Mouse (Mus musculus): ENCODE measurements at regions not wholly inside any gene's neighbourhood (a gene's known extent, or its start where the extent isn't known, plus 50 kb on each side); places are given as distances from the start of the nearest gene placed in this dataset.

DNA sequence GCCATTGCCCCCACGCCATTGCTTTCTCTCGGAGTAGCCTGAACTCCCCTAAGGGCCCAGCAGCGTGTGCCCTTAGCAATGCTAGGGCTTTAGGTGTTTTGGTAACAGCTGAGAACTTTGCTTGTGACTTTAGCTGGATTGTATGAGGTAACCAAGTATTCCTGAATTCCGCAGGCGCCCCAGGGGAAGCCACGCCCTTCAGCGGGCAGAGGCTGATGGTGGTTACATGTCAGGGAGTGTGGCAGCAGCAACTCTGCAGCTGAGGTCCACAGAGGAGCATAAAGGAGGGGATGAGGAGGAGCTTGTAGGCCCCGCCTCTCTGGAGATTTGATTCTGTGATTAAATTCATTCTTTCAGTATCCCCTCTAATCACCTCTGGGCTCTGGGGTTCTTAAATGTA lies 116.1 kb upstream of the 1700012A03Rik start:
- WGBS, result 61% methylated on average over 8 of the region's 8 CpGs
- no peak overlapping the region for H3K9ac ChIP-seq
- peaks cover 13% of the 10 kb centered on the region; the same call in 1 of the 2 replicates for H3K27me3 ChIP-seq
- H3K9me3 ChIP-seq (replicated peaks), result no peaks in the 10 kb centered on the region
- H3K4me1 ChIP-seq, result 0 out of 2 replicates have a peak, but pooled peaks cover 3% of the 10 kb centered on the region
- no peak for ATAC-seq (ENCODE audit: insufficient number of reproducible peaks, low FRiP score, low TSS enrichment, low read depth)
- H3K4me3 ChIP-seq (replicated peaks), result no peak overlapping the region
- H3K27ac ChIP-seq (replicated peaks), result no peak overlapping the region
- H3K36me3 ChIP-seq, result no peaks in the 10 kb centered on the region
- no peak overlapping the region for H3K4me2 ChIP-seq (replicated peaks)

DNA sequence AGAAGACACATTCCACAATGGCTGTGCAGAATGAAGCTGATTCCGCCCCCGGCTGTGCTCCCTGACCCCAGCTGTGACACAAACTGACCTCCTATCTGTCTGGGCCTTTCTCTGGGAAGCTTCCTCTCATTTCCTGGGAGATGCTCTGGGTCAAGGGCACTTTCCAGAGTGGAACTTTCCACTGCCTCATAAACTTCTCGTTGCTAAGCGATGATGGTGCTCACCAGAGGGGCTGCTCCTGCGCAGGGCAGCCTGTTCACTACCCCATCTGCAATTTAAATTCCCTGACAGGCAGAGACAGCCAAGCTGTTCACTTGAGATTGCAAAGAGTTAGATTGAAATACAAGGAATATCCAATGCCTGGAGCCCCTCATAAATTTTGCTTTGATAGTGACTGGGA lies 116.7 kb upstream of the 1700012A03Rik start:
- Histone ChIP-seq H3K9ac (no peak overlapping the region), H3K4me3 (replicated peaks) (no peak overlapping the region), H3K27me3 (peaks cover 10% of the 10 kb centered on the region; the same call in 1 of the 2 replicates), H3K36me3 (no peaks in the 10 kb centered on the region), H3K4me1 (0 out of 2 replicates have a peak, but pooled peaks cover 1% of the 10 kb centered on the region), H3K4me2 (replicated peaks) (no peak overlapping the region), H3K9me3 (replicated peaks) (no peaks in the 10 kb centered on the region), H3K27ac (replicated peaks) (no peak overlapping the region)
- ATAC-seq (ENCODE audit: insufficient number of reproducible peaks, low FRiP score, low TSS enrichment, low read depth), result no peak
- WGBS, result 60% methylated on average over 5 of the region's 5 CpGs

DNA sequence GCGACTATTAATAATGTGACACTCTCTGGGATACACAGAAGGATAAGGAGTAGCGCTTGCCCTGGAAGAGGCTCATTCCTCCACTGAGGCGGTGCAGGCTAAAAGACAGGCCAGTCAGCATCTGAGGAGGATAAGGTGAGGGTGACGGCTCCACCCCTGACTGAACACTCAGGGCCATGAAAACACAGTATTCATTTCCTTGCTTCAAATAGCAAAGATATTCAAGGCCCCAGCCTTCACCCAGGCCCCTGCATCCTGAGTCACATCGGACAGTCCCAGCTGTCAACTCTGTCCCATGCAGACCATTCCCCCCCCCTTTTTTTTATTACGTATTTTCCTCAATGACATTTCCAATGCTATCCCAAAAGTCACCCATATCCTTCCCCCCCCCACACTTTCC lies 118.9 kb upstream of the 1700012A03Rik start:
- no peak overlapping the region for H3K4me2 ChIP-seq (replicated peaks)
- H3K27me3 ChIP-seq, result no peaks in the 10 kb centered on the region
- H3K4me1 ChIP-seq, result no peaks in the 10 kb centered on the region
- H3K4me3 ChIP-seq (replicated peaks), result no peak overlapping the region
- H3K9ac ChIP-seq, result no peak overlapping the region
- H3K27ac ChIP-seq (replicated peaks), result no peak overlapping the region
- no peaks in the 10 kb centered on the region for H3K36me3 ChIP-seq
- H3K9me3 ChIP-seq (replicated peaks), result no peaks in the 10 kb centered on the region
- ATAC-seq (ENCODE audit: insufficient number of reproducible peaks, low FRiP score, low TSS enrichment, low read depth), result no peak
- WGBS, result 88% methylated on average over 6 of the region's 6 CpGs

DNA sequence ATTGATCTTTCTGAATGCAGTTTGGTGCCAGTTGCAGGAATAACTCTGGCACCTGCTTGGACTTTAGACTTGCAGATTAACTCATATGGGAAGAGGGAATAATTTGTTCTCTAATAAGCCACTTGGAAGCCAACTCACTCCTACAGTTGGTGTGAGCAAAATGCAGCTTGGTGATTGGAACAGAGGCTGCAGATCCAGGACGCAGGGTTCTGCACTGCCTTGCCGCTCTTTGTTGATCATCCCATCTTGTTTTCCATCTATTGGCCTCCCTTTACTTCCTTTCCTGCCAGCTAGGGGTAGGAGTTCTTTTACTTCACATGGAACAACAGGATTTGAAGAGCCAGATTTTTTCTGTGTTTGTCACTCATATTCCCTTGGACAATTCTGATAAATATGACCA lies 120.9 kb upstream of the 1700012A03Rik start:
- H3K4me3 ChIP-seq (replicated peaks), result no peak overlapping the region
- WGBS, result 90% methylated on average over 2 of the region's 2 CpGs
- ATAC-seq (ENCODE audit: insufficient number of reproducible peaks, low FRiP score, low TSS enrichment, low read depth), result no peak
- H3K9me3 ChIP-seq (replicated peaks), result no peaks in the 10 kb centered on the region
- H3K9ac ChIP-seq, result no peak overlapping the region
- H3K27me3 ChIP-seq, result no peaks in the 10 kb centered on the region
- no peak overlapping the region for H3K27ac ChIP-seq (replicated peaks)
- H3K4me1 ChIP-seq, result no peaks in the 10 kb centered on the region
- H3K36me3 ChIP-seq, result no peaks in the 10 kb centered on the region
- no peak overlapping the region for H3K4me2 ChIP-seq (replicated peaks)

DNA sequence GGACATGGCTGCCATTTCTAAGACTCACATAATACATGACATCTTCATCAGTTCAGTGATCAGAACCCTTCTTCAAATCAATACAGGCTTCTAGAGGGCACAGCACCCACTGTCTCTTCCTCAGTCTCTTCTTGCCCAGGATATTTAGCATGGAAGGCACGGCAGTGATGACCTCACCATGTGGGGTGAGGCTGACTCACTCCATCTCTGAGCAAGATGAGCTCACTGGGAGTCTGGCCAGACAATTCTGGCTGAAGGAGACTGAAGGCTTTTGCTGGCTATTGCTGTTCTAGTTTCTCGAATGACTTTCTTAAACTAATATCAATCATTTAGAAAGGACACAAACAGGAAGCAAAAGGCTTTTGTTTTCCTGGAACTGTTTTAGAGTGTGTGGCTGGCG lies 122.9 kb upstream of the 1700012A03Rik start:
- ATAC-seq (ENCODE audit: insufficient number of reproducible peaks, low FRiP score, low TSS enrichment, low read depth), result no peak
- no peaks in the 10 kb centered on the region for H3K27me3 ChIP-seq
- no peak overlapping the region for H3K4me3 ChIP-seq (replicated peaks)
- H3K4me2 ChIP-seq (replicated peaks), result no peak overlapping the region
- WGBS, result 69% methylated on average over 3 of the region's 3 CpGs
- no peaks in the 10 kb centered on the region for H3K36me3 ChIP-seq
- H3K9ac ChIP-seq, result no peak overlapping the region
- H3K27ac ChIP-seq (replicated peaks), result no peak overlapping the region
- H3K4me1 ChIP-seq, result no peaks in the 10 kb centered on the region
- no peaks in the 10 kb centered on the region for H3K9me3 ChIP-seq (replicated peaks)

DNA sequence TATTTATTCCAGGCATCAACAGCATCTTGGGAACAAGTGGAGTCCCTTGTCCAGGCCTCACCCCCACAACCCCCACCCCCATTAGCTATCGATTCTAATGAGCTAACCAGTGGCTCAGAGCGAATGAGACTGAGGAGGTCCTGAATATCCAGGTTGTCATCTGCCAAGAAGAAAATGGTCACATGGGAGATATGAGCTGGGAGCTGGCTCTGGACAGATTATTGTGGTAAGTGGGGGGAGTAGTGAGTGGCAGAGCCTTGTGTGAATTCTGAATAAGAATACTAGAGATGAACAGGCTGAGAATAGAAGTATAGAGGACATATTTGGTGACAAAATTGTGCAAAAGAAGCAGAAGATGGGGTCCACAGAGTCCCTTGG lies 125.4 kb upstream of the 1700012A03Rik start:
- 69% methylated on average over 2 of the region's 2 CpGs for WGBS
- no peak overlapping the region for H3K27ac ChIP-seq (replicated peaks)
- H3K27me3 ChIP-seq, result no peaks in the 10 kb centered on the region
- no peak overlapping the region for H3K4me3 ChIP-seq (replicated peaks)
- no peak for ATAC-seq (ENCODE audit: insufficient number of reproducible peaks, low FRiP score, low TSS enrichment, low read depth)
- no peaks in the 10 kb centered on the region for H3K36me3 ChIP-seq
- no peaks in the 10 kb centered on the region for H3K9me3 ChIP-seq (replicated peaks)
- no peak overlapping the region for H3K4me2 ChIP-seq (replicated peaks)
- H3K9ac ChIP-seq, result no peak overlapping the region
- H3K4me1 ChIP-seq, result no peaks in the 10 kb centered on the region

DNA sequence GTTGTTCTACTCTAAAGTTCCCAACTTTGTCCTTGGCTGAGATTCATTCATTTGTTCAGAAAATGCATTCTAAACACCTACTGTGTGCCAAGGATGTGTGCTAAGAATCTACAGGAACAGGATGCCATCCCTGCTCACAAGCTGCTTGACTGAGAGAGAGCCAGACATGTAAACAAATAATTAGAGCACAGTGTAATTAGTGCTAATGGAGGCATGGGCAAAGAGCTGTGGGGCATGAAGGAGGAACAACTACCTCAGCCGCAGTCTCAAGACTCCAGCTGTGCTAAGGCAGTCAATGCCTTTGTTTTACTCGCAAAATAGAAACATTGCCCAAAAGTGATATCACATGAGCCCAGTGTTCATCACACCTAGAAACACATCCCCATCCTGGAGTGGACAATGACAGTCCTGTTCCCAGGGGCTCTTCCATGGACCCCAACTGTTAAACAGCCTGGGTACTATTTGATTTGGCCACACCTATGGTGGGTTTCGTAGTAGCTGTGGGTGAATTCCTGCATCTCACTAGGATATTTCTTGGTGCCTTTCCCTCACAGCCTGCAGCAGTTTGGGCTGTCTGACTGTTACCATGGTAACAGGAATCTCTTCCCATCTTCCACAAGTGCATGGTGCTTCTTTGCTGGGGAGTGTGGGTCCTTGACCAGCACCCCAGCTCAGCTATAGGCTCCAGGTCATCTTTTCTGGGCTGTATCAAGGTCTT lies 125.9 kb upstream of the 1700012A03Rik start:
- Histone ChIP-seq H3K27me3 (no peaks in the 10 kb centered on the region), H3K27ac (replicated peaks) (no peak overlapping the region), H3K4me2 (replicated peaks) (no peak overlapping the region), H3K36me3 (no peaks in the 10 kb centered on the region), H3K9ac (no peak overlapping the region), H3K4me1 (no peaks in the 10 kb centered on the region), H3K4me3 (replicated peaks) (no peak overlapping the region), H3K9me3 (replicated peaks) (no peaks in the 10 kb centered on the region)
- WGBS, result 47% methylated on average over 3 of the region's 3 CpGs
- ATAC-seq (ENCODE audit: insufficient number of reproducible peaks, low FRiP score, low TSS enrichment, low read depth), result no peak

DNA sequence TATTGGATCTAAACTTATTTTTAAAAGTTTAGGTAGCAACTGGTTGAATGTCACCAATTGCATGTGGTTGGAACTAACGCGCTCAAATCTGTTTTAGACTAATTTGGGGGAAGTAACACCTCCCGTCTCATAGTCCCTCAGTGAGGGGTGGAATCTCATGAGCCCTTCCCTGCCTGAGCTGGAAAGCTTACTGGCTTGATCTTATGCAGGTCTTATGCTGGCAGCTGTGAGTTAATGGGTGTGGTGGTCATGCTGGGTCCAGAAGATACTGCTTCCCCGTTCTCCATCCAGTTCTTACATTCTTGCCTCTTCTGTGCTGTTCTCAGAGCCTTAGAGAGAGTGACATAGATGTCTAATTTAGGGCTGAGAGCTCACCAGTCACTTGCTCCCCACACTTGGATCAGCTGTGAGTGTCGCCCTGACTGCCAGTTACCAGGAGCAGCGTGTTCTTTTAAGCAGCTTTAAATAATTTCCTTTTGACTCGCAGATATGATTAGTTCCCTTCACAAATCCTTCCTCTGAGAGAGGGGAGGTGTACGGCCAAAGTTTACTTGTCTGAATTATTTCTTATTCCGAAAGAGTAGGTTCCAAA lies 128.4 kb upstream of the 1700012A03Rik start:
- ATAC-seq (ENCODE audit: insufficient number of reproducible peaks, low FRiP score, low TSS enrichment, low read depth), result no peak
- Histone ChIP-seq H3K9me3 (replicated peaks) (no peaks in the 10 kb centered on the region), H3K36me3 (no peaks in the 10 kb centered on the region), H3K4me2 (replicated peaks) (no peak overlapping the region), H3K4me3 (replicated peaks) (no peak overlapping the region), H3K27ac (replicated peaks) (no peak overlapping the region), H3K9ac (no peak overlapping the region), H3K27me3 (no peaks in the 10 kb centered on the region), H3K4me1 (no peaks in the 10 kb centered on the region)
- 87% methylated on average over 9 of the region's 9 CpGs for WGBS

DNA sequence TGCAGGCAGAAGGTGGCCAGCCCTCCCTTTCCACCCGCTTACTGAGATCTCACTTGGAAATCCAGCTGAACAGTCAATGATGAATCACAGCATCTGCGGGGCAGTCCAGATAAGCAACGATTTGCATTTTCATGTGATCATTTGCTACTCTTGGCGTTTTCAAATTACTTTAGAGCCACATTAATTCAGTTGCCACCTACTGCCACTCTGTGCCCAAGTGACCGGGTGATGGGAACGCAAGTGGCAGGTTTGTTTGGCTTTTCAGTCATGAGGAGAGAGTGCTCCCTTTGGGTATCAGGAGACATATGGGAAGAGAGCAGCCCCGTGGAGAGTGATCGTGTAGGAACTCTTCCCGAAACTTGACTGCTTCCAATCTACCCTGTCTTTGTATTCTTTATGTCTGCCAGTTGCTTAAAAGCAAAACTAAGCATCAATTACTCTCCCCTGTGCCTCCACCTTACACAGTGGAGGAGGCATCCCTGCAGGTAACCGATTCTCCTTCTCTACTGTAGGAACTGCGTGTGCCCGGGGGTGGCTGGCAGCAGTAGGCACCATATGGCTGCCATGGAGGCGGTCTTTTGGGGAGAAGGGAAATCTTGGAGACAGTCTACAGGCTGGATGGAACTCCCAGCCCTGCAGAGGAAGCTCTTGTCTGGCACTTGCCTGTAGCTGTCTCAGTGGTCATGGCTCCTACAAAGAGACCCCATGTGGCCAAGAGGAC lies 132.5 kb upstream of the 1700012A03Rik start:
- no peak for ATAC-seq (ENCODE audit: insufficient number of reproducible peaks, low FRiP score, low TSS enrichment, low read depth)
- WGBS, result 86% methylated on average over 13 of the region's 13 CpGs

DNA sequence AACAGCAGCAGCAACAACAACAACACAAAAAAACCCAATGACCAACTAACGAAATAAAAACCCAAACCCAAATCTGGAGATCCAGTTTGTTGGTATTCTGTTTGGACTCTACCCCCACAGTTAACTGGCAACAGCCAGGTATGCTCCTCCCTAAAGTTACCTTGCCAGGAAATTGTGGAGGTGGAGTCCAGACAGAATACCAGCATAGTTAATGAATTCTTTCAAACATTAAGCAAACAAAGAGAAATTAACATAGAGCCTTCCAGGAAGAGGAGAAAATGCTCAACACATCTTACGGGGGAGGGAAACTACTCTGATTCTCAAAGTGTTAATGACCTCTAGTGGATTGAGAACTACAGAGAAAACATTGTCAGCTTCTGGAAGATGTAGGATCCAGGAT lies 148.3 kb upstream of the 1700012A03Rik start:
- Histone ChIP-seq H3K4me3 (replicated peaks) (no peak overlapping the region), H3K27ac (replicated peaks) (no peak overlapping the region), H3K9ac (no peak overlapping the region), H3K36me3 (no peaks in the 10 kb centered on the region), H3K4me1 (no peaks in the 10 kb centered on the region), H3K27me3 (no peaks in the 10 kb centered on the region), H3K4me2 (replicated peaks) (no peak overlapping the region), H3K9me3 (replicated peaks) (no peaks in the 10 kb centered on the region)
- no peak for ATAC-seq (ENCODE audit: insufficient number of reproducible peaks, low FRiP score, low TSS enrichment, low read depth)
- WGBS, result 71% methylated on average over 2 of the region's 2 CpGs

More for the DNA sequence above, 132.5 kb upstream of the 1700012A03Rik start:
- Histone ChIP-seq H3K9ac (no peak overlapping the region), H3K9me3 (replicated peaks) (no peaks in the 10 kb centered on the region), H3K4me2 (replicated peaks) (no peak overlapping the region), H3K4me3 (replicated peaks) (no peak overlapping the region), H3K4me1 (no peaks in the 10 kb centered on the region), H3K27ac (replicated peaks) (no peak overlapping the region), H3K36me3 (no peaks in the 10 kb centered on the region), H3K27me3 (no peaks in the 10 kb centered on the region)

DNA sequence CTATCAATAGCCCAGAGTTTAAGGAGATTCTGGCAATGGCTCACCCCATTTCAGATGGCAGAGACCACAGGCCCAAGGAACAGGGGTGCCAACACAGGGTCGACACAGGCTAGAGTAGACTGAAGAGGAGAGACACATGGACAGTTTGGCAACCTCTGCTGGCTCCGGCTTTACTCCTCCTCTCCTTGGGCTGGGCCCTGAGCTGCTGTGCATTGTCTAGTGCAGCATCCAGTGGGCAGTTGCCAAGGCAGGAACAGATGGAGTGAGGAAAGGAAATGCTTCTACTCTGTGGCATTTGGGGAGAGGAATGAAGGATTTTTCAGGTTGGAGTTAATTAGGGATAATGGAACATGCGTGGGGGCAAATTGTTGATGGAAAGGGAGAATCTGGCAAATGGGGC lies 151.0 kb upstream of the 1700012A03Rik start:
- H3K4me2 ChIP-seq (replicated peaks), result no peak overlapping the region
- H3K27me3 ChIP-seq, result no peaks in the 10 kb centered on the region
- WGBS, result 66% methylated on average over 3 of the region's 3 CpGs
- H3K27ac ChIP-seq (replicated peaks), result no peak overlapping the region
- ATAC-seq (ENCODE audit: insufficient number of reproducible peaks, low FRiP score, low TSS enrichment, low read depth), result no peak
- H3K36me3 ChIP-seq, result no peaks in the 10 kb centered on the region
- no peak overlapping the region for H3K4me3 ChIP-seq (replicated peaks)
- H3K4me1 ChIP-seq, result no peaks in the 10 kb centered on the region
- H3K9me3 ChIP-seq (replicated peaks), result no peaks in the 10 kb centered on the region
- no peak overlapping the region for H3K9ac ChIP-seq
